Mouse (Mus musculus) retina, postnatal 1 day (tissue): ENCODE results near the gene Nr3c2.

Experiments used
- DNase-seq: peaks from one replicate; pipeline ENCODE4 v3.0.0-alpha.2; 2012

Nr3c2 gene

GRCm38 (mm10) chr8:76899411-76900154 lies at the start of gene Nr3c2:
Gene Nr3c2 (plus strand): TSS chr8:76899442.
- DNase-seq: peak; percentile 68

GRCm38 (mm10) chr8:76858534-76858933 lies 40.7 kb upstream of the Nr3c2 start:
- no peak for DNase-seq

- DNase-seq: peak; percentile 10
Measured at GRCm38 (mm10) chr8:76859709-76860108, 39.5 kb upstream of the Nr3c2 start.

- DNase-seq: no peak
Measured at GRCm38 (mm10) chr8:76863066-76863465, 36.2 kb upstream of the Nr3c2 start.

- no peak for DNase-seq
Measured at GRCm38 (mm10) chr8:76876809-76877208, 22.4 kb upstream of the Nr3c2 start.

- peak; percentile 10 for DNase-seq
Measured at GRCm38 (mm10) chr8:76897050-76897449, 2.2 kb upstream of the Nr3c2 start.

- DNase-seq: peak; percentile 87
Measured at GRCm38 (mm10) chr8:76898721-76899410, 376 bp upstream of the Nr3c2 start.

- DNase-seq: peak; percentile 59
Measured at GRCm38 (mm10) chr8:76900155-76901141, 1.2 kb downstream of the Nr3c2 start.

GRCm38 (mm10) chr8:76901430-76902204 lies 2.4 kb downstream of the Nr3c2 start:
- DNase-seq: peak; percentile 98

- peak; percentile 7 for DNase-seq
Measured at GRCm38 (mm10) chr8:76902205-76903078, 3.2 kb downstream of the Nr3c2 start.

- DNase-seq: no peak
Measured at GRCm38 (mm10) chr8:76911206-76911605, 12.0 kb downstream of the Nr3c2 start.

GRCm38 (mm10) chr8:76912678-76913077 lies 13.4 kb downstream of the Nr3c2 start:
- DNase-seq: no peak

GRCm38 (mm10) chr8:76913207-76913606 lies 14.0 kb downstream of the Nr3c2 start:
- no peak for DNase-seq

- DNase-seq: no peak
Measured at GRCm38 (mm10) chr8:76915260-76915659, 16.0 kb downstream of the Nr3c2 start.

- no peak for DNase-seq
Measured at GRCm38 (mm10) chr8:76919546-76919945, 20.3 kb downstream of the Nr3c2 start.

GRCm38 (mm10) chr8:76924150-76924549 lies 24.9 kb downstream of the Nr3c2 start:
- no peak for DNase-seq

GRCm38 (mm10) chr8:76928326-76928725 lies 29.1 kb downstream of the Nr3c2 start:
- no peak for DNase-seq

GRCm38 (mm10) chr8:76928808-76929207 lies 29.6 kb downstream of the Nr3c2 start:
- no peak for DNase-seq

GRCm38 (mm10) chr8:76965046-76965445 lies 65.8 kb downstream of the Nr3c2 start:
- DNase-seq: no peak

- DNase-seq: no peak
Measured at GRCm38 (mm10) chr8:76971187-76971586, 71.9 kb downstream of the Nr3c2 start.

GRCm38 (mm10) chr8:76971761-76972404 lies 72.6 kb downstream of the Nr3c2 start:
- DNase-seq: no peak
